Mouse (Mus musculus): Measurements from ENCODE around the gene Sugct. TPM values are rescaled to one million over a fixed set of nuclear protein-coding genes. Genes with fewer than 3 reads are reported as not detected.

Gene Sugct
- total RNA-seq (2021), result 1 to 10 TPM; 1.2 to 1.8 TPM

GRCm38 (mm10) chr13:17694911-17695699, at the start of gene Sugct, which contains the start of gene Mplkip:
Sugct (minus strand) TSS chr13:17695553.
Mplkip (plus strand) TSS chr13:17695192.
- intact Hi-C loops (cut with DNase I), result loop anchor here (2.0 to 10.0 kb wide), 2 partner anchors 110 to 250 kb away; partner anchors contain the start of genes Cdk13 and Rala

GRCm38 (mm10) chr13:17728798-17729197, 33.4 kb upstream of the Sugct start:
- DNase-seq, result no peak
- intact Hi-C loops (cut with DNase I), result no loop called here

More at GRCm38 (mm10) chr13:17694911-17695699, at the start of gene Sugct, which contains the start of gene Mplkip:
- peak; percentile 100 for DNase-seq

GRCm38 (mm10) chr13:17727922-17728321, 32.6 kb upstream of the Sugct start:
- DNase-seq, result no peak
- intact Hi-C loops (cut with DNase I), result no loop called here

GRCm38 (mm10) chr13:17717357-17717756, 22.0 kb upstream of the Sugct start:
- no peak for DNase-seq
- intact Hi-C loops (cut with DNase I), result no loop called here

- intact Hi-C loops (cut with DNase I), result no loop called here
- no peak for DNase-seq
Measured at GRCm38 (mm10) chr13:17708784-17709311, 13.5 kb upstream of the Sugct start.

GRCm38 (mm10) chr13:17705188-17705826, 10.0 kb upstream of the Sugct start:
- intact Hi-C loops (cut with DNase I), result no loop called here
- DNase-seq, result no peak

GRCm38 (mm10) chr13:17702311-17702710, 7.0 kb upstream of the Sugct start:
- DNase-seq, result no peak
- intact Hi-C loops (cut with DNase I), result no loop called here

GRCm38 (mm10) chr13:17701322-17701721, 6.0 kb upstream of the Sugct start:
- intact Hi-C loops (cut with DNase I), result no loop called here
- no peak for DNase-seq

- DNase-seq, result no peak
- intact Hi-C loops (cut with DNase I), result no loop called here
Measured at GRCm38 (mm10) chr13:17700090-17700715, 4.8 kb upstream of the Sugct start.

- intact Hi-C loops (cut with DNase I), result loop anchor here (2.0 to 10.0 kb wide), 2 partner anchors 109 to 249 kb away; partner anchors contain the start of genes Cdk13 and Rala
- DNase-seq, result no peak
Measured at GRCm38 (mm10) chr13:17695898-17696580, 686 bp upstream of the Sugct start.

- DNase-seq, result peak in 1 of 2 experiments; percentile 70
- intact Hi-C loops (cut with DNase I), result loop anchor here (2.0 to 10.0 kb wide), 2 partner anchors 110 to 250 kb away; partner anchors contain the start of genes Cdk13 and Rala
Measured at GRCm38 (mm10) chr13:17694414-17694813, 939 bp downstream of the Sugct start.

GRCm38 (mm10) chr13:17693816-17694215, 1.5 kb downstream of the Sugct start:
- DNase-seq, result peak in 1 of 2 experiments; percentile 5
- intact Hi-C loops (cut with DNase I), result loop anchor here (2.0 to 10.0 kb wide), 2 partner anchors 111 to 251 kb away; partner anchors contain the start of genes Cdk13 and Rala

GRCm38 (mm10) chr13:17691436-17691835, 3.9 kb downstream of the Sugct start:
- intact Hi-C loops (cut with DNase I), result loop anchor here (10.0 kb wide), 1 partner anchor 253 kb away; the partner anchor contains the start of gene Rala
- DNase-seq, result no peak

- DNase-seq, result peak; percentile 35 to 40
- intact Hi-C loops (cut with DNase I), result loop anchor here (10.0 kb wide), 1 partner anchor 254 kb away; the partner anchor contains the start of gene Rala
Measured at GRCm38 (mm10) chr13:17690686-17691085, 4.7 kb downstream of the Sugct start.

- no peak for DNase-seq
- intact Hi-C loops (cut with DNase I), result no loop called here
Measured at GRCm38 (mm10) chr13:17689461-17689860, 5.9 kb downstream of the Sugct start.

GRCm38 (mm10) chr13:17671122-17671521, 24.2 kb downstream of the Sugct start:
- intact Hi-C loops (cut with DNase I), result no loop called here
- DNase-seq, result no peak

GRCm38 (mm10) chr13:17667380-17667779, 28.0 kb downstream of the Sugct start:
- intact Hi-C loops (cut with DNase I), result no loop called here
- no peak for DNase-seq

- intact Hi-C loops (cut with DNase I), result no loop called here
- DNase-seq, result no peak
Measured at GRCm38 (mm10) chr13:17642294-17642693, 53.1 kb downstream of the Sugct start.

GRCm38 (mm10) chr13:17638008-17638407, 57.3 kb downstream of the Sugct start:
- DNase-seq, result no peak
- intact Hi-C loops (cut with DNase I), result no loop called here

- no peak for DNase-seq
- intact Hi-C loops (cut with DNase I), result no loop called here
Measured at GRCm38 (mm10) chr13:17627108-17627507, 68.2 kb downstream of the Sugct start.

Data from heart, postnatal 10 days (tissue).